Comparison of ENCODE assay signal across 9 mouse cellular contexts in genomic region chr8:70509281-70509952, GRCm38 (mm10). TPM values are rescaled to one million over a fixed set of nuclear protein-coding genes. Genes with fewer than 3 reads are reported as not detected.
DNase-seq lines count a peak whose midpoint lies in the region; ATAC-seq and TF ChIP-seq lines count a peak whose summit lies in the region.
"Had no signal": no experiment of that assay in that cellular context is flagged by ENCODE, and none has a peak within 500 bp of the region (broad histone marks: within the 10 kb centered on the region; RNA-seq: fewer than 3 reads in every experiment).

No protein-coding gene starts in this region.

- TF ChIP-seq POLR2A in ES-Bruce4 (IDR thresholded peaks at IDR 0.05; ENCODE audit: insufficient read depth, low read length), result no peak

- H3K9ac ChIP-seq in heart, embryonic 14.5 days (ENCODE audit: low read length), result peak overlapping the region; percentile 99
- H3K9ac ChIP-seq in ES-Bruce4 (ENCODE audit: low read depth, poor library complexity, severe bottlenecking), result peak overlapping the region; percentile 97
- peak overlapping the region; percentile 96 for H3K9ac ChIP-seq in forebrain, embryonic 16.5 days (replicated peaks; ENCODE audit: low read depth, low read length)
- H3K9ac ChIP-seq in liver, embryonic 16.5 days (ENCODE audit: low read depth, low read length), result peak overlapping the region; percentile 99

- WGBS in heart, embryonic 14.5 days, result 7% methylated on average over 25 of the region's 25 CpGs
- WGBS in forebrain, embryonic 16.5 days, result 14% methylated on average over 25 of the region's 25 CpGs
- WGBS in liver, embryonic 16.5 days (ENCODE audit: insufficient replicate concordance), result 2% methylated on average over 25 of the region's 25 CpGs

- peak overlapping the region; percentile 70 to 95 for H3K27ac ChIP-seq in heart, embryonic 14.5 days (replicated peaks in 1 of 2; ENCODE audit: control insufficient read depth in 1 of 2, insufficient read depth in 1 of 2, low read depth in 2 of 2, low read length in 2 of 2)
- peak overlapping the region; percentile 45 for H3K27ac ChIP-seq in ES-Bruce4 (ENCODE audit: insufficient read depth, low read length)
- no peak overlapping the region for H3K27ac ChIP-seq in forebrain, embryonic 16.5 days (ENCODE audit: low read length)
- peak overlapping the region; percentile 99 for H3K27ac ChIP-seq in liver, embryonic 16.5 days (ENCODE audit: low read length)

- H3K4me2 ChIP-seq in heart, embryonic 14.5 days (ENCODE audit: low read length), result peak overlapping the region; percentile 95
- H3K4me2 ChIP-seq in forebrain, embryonic 16.5 days (ENCODE audit: low read length), result peak overlapping the region; percentile 100
- H3K4me2 ChIP-seq in liver, embryonic 16.5 days (ENCODE audit: low read depth, low read length), result peak overlapping the region; percentile 76

- no peaks in the 10 kb centered on the region for H3K9me3 ChIP-seq in heart, embryonic 14.5 days (ENCODE audit: control insufficient read depth, low read length)
- no peaks in the 10 kb centered on the region for H3K9me3 ChIP-seq in ES-Bruce4 (replicated peaks; ENCODE audit: control insufficient read depth, insufficient read depth, low read length, poor library complexity, severe bottlenecking)
- no peaks in the 10 kb centered on the region for H3K9me3 ChIP-seq in forebrain, embryonic 16.5 days (ENCODE audit: control insufficient read depth, low read length)
- no peaks in the 10 kb centered on the region for H3K9me3 ChIP-seq in liver, embryonic 16.5 days (replicated peaks; ENCODE audit: control insufficient read depth, low read length)

- TF ChIP-seq CTCF in ES-Bruce4 (IDR thresholded peaks at IDR 0.05; ENCODE audit: low read depth, low read length), result no peak

- intact Hi-C loops in heart, postnatal 10 days (cut with DNase I), result loop anchor here (10.0 kb wide), 1 partner anchor 95 kb away; no protein-coding TSS in a partner anchor

- no peak for TF ChIP-seq EP300 in ES-Bruce4 (IDR thresholded peaks at IDR 0.05; ENCODE audit: insufficient read depth, low read depth, low read length)

- no peaks in the 10 kb centered on the region for H3K27me3 ChIP-seq in heart, embryonic 14.5 days (ENCODE audit: control insufficient read depth, insufficient read depth, low read length)
- H3K27me3 ChIP-seq in ES-Bruce4 (ENCODE audit: control insufficient read depth, insufficient read depth, low read length, poor library complexity, severe bottlenecking), result no peaks in the 10 kb centered on the region
- no peaks in the 10 kb centered on the region for H3K27me3 ChIP-seq in forebrain, embryonic 16.5 days (replicated peaks; ENCODE audit: control insufficient read depth, insufficient read depth, low read length)
- no peaks in the 10 kb centered on the region for H3K27me3 ChIP-seq in liver, embryonic 16.5 days (ENCODE audit: control insufficient read depth, insufficient read depth, low read depth, low read length)

- H3K4me3 ChIP-seq in heart, embryonic 14.5 days (ENCODE audit: control insufficient read depth in 1 of 2, insufficient read depth in 1 of 2, low read depth in 1 of 2, low read length in 2 of 2), result peak overlapping the region; percentile 91 to 99
- peak overlapping the region; percentile 96 for H3K4me3 ChIP-seq in ES-Bruce4 (ENCODE audit: low read depth, low read length)
- peak overlapping the region; percentile 87 for H3K4me3 ChIP-seq in forebrain, embryonic 16.5 days (replicated peaks; ENCODE audit: low read length)
- peak overlapping the region; percentile 99 for H3K4me3 ChIP-seq in liver, embryonic 16.5 days (ENCODE audit: low read depth, low read length)

- no peak for DNase-seq in heart, postnatal 10 days
- no peak for DNase-seq in frontal cortex, postnatal 25 days (ENCODE audit: low spot score in 2 of 2)
- DNase-seq in layer of hippocampus, adult 9-10 months (ENCODE audit: low spot score), result no peak
- no peak for DNase-seq in spleen, postnatal 36 days (ENCODE audit: low spot score in 2 of 2)

- peaks cover 11 to 40% of the 10 kb centered on the region in 2 experiments for H3K4me1 ChIP-seq in heart, embryonic 14.5 days (ENCODE audit: control insufficient read depth in 2 of 2, insufficient read depth in 2 of 2, low read length in 2 of 2)
- no peaks in the 10 kb centered on the region for H3K4me1 ChIP-seq in ES-Bruce4 (ENCODE audit: control insufficient read depth, insufficient read depth, low read length)
- peaks cover 35% of the 10 kb centered on the region for H3K4me1 ChIP-seq in forebrain, embryonic 16.5 days (replicated peaks; ENCODE audit: control insufficient read depth, insufficient read depth, low read length)
- H3K4me1 ChIP-seq in liver, embryonic 16.5 days (ENCODE audit: control insufficient read depth, low read depth, low read length), result peaks cover 46% of the 10 kb centered on the region

- peaks cover 51% of the 10 kb centered on the region for H3K36me3 ChIP-seq in heart, embryonic 14.5 days (ENCODE audit: control insufficient read depth, insufficient read depth, low read length)
- H3K36me3 ChIP-seq in ES-Bruce4 (ENCODE audit: control insufficient read depth, insufficient read depth, low read length, poor library complexity, severe bottlenecking), result peaks cover 48% of the 10 kb centered on the region
- H3K36me3 ChIP-seq in forebrain, embryonic 16.5 days (ENCODE audit: control insufficient read depth, insufficient read depth), result peaks cover 11% of the 10 kb centered on the region
- H3K36me3 ChIP-seq in liver, embryonic 16.5 days (ENCODE audit: control insufficient read depth, insufficient read depth), result peaks cover 27% of the 10 kb centered on the region

- ATAC-seq in heart, embryonic 14.5 days (ENCODE audit: insufficient number of reproducible peaks, insufficient read depth, low FRiP score, low read depth), result no peak
- ATAC-seq in forebrain, embryonic 16.5 days, result no peak
- ATAC-seq in liver, embryonic 16.5 days (ENCODE audit: low read depth), result no peak

RNA-seq across cellular contexts. Expression of gene Uba52, which starts 1.2 kb away (rescaled TPM):
- polyA plus RNA-seq in heart, embryonic 14.5 days (2014; fragmentation: Nextera tagmentation; extraction: Ambion mirVana), result 900 and 1,040 TPM in 2 replicates
- 1,000 to 10,000 TPM; 1,604 to 1,683 TPM for total RNA-seq in heart, postnatal 10 days (2021)
- polyA plus RNA-seq in ES-Bruce4 (2011; ENCODE audit: insufficient read depth, insufficient read length, low read depth, missing spikeins), result 1,157 and 1,272 TPM in 2 replicates
- 660 and 697 TPM in 2 replicates for polyA plus RNA-seq in forebrain, embryonic 16.5 days (2015; fragmentation: Nextera tagmentation; extraction: Ambion mirVana)
- 490 and 558 TPM in 2 replicates for polyA plus RNA-seq in liver, embryonic 16.5 days (2015; fragmentation: Nextera tagmentation; extraction: Ambion mirVana)

RNA-seq across cellular contexts. Expression of gene Rex1bd, which starts 2.9 kb away (rescaled TPM):
- polyA plus RNA-seq in heart, embryonic 14.5 days (2014; fragmentation: Nextera tagmentation; extraction: Ambion mirVana), result 129 and 138 TPM in 2 replicates
- 100 to 1,000 TPM; 108 to 114 TPM for total RNA-seq in heart, postnatal 10 days (2021)
- polyA plus RNA-seq in ES-Bruce4 (2011; ENCODE audit: insufficient read depth, insufficient read length, low read depth, missing spikeins), result 40.0 and 43.7 TPM in 2 replicates
- polyA plus RNA-seq in forebrain, embryonic 16.5 days (2015; fragmentation: Nextera tagmentation; extraction: Ambion mirVana), result 149 and 157 TPM in 2 replicates
- polyA plus RNA-seq in liver, embryonic 16.5 days (2015; fragmentation: Nextera tagmentation; extraction: Ambion mirVana), result 53.7 and 55.6 TPM in 2 replicates

RNA-seq across cellular contexts. Expression of gene Crlf1, which starts 16.5 kb away (rescaled TPM):
- polyA plus RNA-seq in heart, embryonic 14.5 days (2014; fragmentation: Nextera tagmentation; extraction: Ambion mirVana), result 0.42 and 2.0 TPM in 2 replicates
- total RNA-seq in heart, postnatal 10 days (2021), result under 1 TPM; 0.38 to 0.72 TPM
- 6.1 and 7.5 TPM in 2 replicates for polyA plus RNA-seq in ES-Bruce4 (2011; ENCODE audit: insufficient read depth, insufficient read length, low read depth, missing spikeins)
- polyA plus RNA-seq in forebrain, embryonic 16.5 days (2015; fragmentation: Nextera tagmentation; extraction: Ambion mirVana), result 6.1 and 8.2 TPM in 2 replicates
- polyA plus RNA-seq in liver, embryonic 16.5 days (2015; fragmentation: Nextera tagmentation; extraction: Ambion mirVana), result 0.83 and 1.3 TPM in 2 replicates
- total RNA-seq: common myeloid progenitor, adult 5-6 weeks had no signal

RNA-seq across cellular contexts. Expression of gene Fkbp8, which starts 18.1 kb away (rescaled TPM):
- 189 and 209 TPM in 2 replicates for polyA plus RNA-seq in heart, embryonic 14.5 days (2014; fragmentation: Nextera tagmentation; extraction: Ambion mirVana)
- 100 to 1,000 TPM; 185 to 190 TPM for total RNA-seq in heart, postnatal 10 days (2021)
- polyA plus RNA-seq in ES-Bruce4 (2011; ENCODE audit: insufficient read depth, insufficient read length, low read depth, missing spikeins), result 80.5 and 87.3 TPM in 2 replicates
- 402 and 462 TPM in 2 replicates for polyA plus RNA-seq in forebrain, embryonic 16.5 days (2015; fragmentation: Nextera tagmentation; extraction: Ambion mirVana)
- 155 and 158 TPM in 2 replicates for polyA plus RNA-seq in liver, embryonic 16.5 days (2015; fragmentation: Nextera tagmentation; extraction: Ambion mirVana)

RNA-seq across cellular contexts. Expression of gene Kxd1, which starts 18.3 kb away (rescaled TPM):
- polyA plus RNA-seq in heart, embryonic 14.5 days (2014; fragmentation: Nextera tagmentation; extraction: Ambion mirVana), result 79.3 and 85.7 TPM in 2 replicates
- 10 to 100 TPM; 79.5 to 81.3 TPM for total RNA-seq in heart, postnatal 10 days (2021)
- 57.4 and 63.5 TPM in 2 replicates for polyA plus RNA-seq in ES-Bruce4 (2011; ENCODE audit: insufficient read depth, insufficient read length, low read depth, missing spikeins)
- polyA plus RNA-seq in forebrain, embryonic 16.5 days (2015; fragmentation: Nextera tagmentation; extraction: Ambion mirVana), result 45.5 and 45.9 TPM in 2 replicates
- 27.6 and 29.0 TPM in 2 replicates for polyA plus RNA-seq in liver, embryonic 16.5 days (2015; fragmentation: Nextera tagmentation; extraction: Ambion mirVana)
